Mouse (Mus musculus) urinary bladder, postnatal 36 days (tissue): Measurements from ENCODE around the gene Xiap.

Experiments used
- DNase-seq, 2 experiments: peaks; one replicate each; pipeline ENCODE4 v3.0.0; 2022; ENCODE audit warnings: low spot score in 2 of 2, mixed read lengths in 1 of 2

The Xiap gene

DNA sequence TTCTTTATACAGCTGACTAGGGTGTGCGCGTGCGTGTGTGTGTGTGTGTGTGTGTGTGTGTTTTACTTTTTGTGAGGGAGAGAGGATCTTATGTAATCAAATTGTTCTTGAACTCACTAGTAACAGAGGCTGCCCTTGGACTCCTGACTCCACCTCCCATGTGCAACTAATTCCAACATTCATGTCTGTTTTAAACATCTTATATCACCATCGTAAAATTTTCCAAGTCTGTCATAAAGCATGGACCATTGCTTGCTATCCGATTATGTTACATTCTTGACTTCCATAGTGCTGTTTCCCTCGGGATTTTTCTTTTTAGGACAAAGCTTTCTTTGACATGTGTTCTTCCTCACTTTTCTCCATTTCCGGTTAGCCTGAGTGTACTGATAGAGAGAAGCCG lies 28.3 kb downstream of the Xiap start:
- no peak for DNase-seq

DNA sequence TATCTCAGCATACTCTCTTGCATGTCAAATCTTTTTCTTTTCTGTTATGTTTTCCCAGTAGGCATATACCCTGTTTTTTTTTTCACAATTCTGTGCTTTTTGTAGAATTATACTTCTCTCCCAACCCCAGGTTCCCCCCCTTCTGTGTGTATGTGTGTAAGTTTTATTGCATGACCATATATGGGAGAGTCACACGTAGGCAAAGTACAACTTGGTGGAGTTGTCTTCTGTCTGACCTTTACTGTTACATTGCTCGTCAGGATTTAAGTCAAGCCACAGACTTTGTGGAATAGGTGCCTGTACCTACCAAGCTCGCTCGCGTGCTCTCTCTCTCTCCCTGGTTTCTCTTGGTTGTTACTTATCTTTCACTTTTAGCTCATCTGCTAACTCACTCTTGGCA lies 28.7 kb downstream of the Xiap start:
- no peak for DNase-seq

DNA sequence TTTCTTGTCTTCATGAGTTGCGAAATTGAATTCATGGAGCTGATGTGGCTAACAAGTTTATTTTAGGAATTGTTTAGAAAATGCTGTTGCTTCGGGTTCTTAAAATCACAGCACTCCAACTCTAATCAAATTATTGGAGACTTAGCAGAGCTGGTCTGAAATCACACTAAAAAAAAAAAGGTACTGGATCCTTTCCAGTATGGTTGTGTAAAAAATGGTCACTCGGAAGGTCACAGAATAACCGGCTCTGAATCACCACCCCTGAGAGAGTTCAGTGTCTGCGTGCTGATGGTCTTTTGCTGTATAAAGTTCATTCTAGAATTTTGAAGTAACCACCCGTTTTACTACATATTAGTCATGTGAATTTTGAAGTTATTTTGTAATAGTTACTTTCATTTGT lies 47.7 kb downstream of the Xiap start:
- no peak for DNase-seq

DNA sequence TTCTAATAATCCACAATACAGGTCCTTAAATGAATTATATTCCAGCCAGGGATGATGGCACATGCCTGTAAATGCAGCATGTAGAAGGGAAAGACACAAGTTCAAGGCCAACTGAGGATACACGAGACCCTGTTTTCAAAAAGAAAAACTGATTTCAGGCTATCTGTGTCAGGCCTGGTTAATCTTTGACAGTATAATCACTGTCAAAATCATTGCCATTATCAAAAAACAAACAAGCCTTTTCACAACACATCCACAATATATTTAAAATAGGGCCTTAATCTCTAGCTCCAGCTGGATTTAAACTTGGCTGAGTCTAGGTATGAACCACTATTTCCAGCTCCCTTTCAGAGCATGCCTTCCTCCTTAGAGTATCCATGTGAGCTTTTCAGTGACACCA lies 51.1 kb downstream of the Xiap start:
- DNase-seq = no peak

DNA sequence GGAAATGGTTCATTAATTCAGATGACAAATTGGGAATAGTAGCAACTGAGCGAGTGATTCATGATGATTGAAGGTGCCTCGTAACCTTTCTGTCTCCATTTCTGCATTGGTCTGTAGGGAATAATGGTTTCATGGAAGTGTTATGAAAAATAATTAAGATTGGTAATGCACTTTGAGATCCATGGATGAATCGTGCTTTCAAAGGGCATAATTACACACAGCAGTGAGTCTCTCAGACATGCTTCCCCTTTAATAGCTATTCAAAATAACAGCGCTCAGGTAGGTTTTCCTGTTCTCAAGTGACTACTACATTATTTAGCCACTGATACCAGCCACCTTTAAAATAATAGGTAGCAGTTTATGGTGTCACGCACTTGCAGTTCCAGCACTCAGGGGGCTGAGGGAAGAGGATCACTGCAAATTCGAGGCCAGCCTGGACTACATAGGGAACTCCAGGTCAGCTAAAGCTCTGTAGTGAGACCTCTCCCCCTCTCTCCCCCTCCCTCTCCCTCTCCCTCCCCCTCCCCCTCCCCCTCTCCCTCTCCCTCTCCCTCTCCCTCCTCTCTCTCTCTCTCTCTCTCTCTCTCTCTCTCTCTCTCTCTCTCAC lies 60.1 kb downstream of the Xiap start:
- no peak for DNase-seq

DNA sequence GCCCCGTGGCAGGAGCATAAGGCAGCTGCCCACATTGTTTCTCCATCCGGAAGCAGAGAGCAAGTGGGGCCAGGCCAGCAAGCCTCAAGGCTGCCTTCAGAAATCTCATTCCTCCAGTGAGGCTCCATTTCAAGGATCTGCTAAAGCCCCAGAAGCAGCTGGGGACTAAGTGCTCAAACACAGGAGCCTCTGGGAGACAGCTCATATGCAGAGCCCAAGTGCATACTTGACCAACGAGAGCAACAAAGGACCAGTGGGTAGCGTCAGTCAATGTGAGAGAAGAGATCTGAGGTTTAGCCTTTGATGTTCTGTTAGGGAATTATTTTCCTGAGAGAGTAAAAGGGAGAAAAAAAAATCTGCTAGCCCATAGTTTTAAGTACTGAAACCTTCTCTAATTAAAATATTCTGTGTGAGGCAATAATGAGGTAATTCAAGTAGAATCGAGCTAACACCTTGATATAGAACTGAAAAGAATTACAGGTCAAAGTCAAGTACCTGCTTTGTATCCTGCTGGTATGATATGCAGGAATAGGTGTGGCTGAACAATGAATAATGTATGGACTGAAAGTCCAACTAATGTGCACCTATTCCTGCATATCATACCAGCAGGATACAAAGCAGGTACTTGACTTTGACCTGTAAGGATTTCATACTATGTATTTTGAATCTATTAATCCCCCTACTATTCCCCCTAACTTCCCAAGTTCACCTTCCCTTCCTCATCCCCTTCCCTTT lies 65.7 kb downstream of the Xiap start:
- DNase-seq = no peak

DNA sequence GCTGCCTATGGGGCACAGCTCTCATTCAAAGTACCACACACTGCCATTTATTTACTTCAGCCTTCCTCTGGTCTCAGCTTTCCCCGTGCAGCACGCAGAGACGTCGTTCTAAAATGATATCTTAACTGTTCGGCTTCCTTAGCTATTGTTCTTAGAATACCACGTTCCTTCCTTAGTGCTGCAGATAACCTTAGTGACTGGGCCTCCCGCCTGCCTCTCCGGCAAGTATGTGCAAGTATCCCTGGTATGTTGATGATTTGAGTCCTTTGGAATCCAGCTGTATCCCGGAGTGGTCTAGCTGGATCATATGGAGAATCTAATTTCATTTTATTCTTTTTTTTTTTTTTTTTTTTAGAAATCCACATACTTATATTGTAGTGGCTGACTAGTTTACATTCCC lies 80.4 kb downstream of the Xiap start:
- DNase-seq = no peak

DNA sequence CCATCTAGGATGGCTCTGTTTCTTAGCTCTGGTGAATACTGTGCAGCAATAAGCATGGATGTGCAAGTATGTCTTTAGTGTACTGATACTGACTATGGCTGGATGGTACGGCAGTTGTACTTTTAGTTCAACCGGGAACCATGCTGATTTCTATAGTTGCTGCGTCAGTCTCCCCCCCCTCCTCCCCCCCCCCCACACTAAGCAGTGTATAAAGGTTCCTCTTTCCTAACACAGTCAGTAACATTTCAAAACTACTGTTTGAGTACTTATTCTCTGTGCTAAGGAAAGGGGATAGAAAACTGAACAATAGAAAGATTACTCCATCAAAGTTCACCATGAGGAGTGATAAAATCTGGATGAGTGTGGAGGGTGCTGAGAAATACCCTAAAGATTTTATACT lies 83.1 kb downstream of the Xiap start:
- no peak for DNase-seq

DNA sequence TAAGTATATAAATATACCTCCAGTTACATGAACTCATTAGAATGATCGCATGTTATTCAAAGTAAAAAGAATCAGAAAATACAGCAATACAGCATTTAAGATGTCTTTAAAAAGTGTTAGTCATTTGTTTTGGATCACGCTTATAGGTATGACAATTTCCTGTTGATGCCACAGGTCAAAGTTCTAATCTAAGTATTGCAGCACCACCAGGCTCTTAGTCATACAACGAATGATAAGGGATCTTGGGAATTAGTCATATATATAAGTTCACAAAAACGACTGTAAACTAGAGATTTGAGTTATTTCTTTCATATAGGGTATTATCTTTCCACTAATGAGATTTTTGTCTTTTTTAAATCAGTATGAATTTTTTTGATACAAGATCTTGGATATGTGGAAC lies 84.5 kb downstream of the Xiap start:
- no peak for DNase-seq

DNA sequence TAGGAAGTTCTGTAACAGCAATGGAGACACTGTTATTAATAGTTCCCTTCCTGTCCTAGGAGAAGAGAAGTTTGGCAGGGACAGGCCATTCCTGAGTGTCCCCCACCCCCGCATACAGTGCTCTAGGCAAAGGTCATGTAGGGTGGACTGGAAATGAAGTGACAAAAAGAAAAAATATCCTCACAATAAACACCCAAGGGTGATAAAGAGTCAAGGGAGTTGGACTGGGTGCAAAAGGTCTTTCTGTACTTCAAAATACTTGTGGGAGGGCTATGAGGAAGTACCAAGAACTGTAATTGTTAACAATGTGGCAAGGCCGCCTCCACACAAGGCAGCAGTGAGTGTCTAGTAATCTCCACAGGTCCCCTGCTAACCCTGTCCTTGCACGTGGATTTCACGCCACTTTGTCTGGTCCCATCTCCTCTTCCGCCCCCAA lies 88.6 kb downstream of the Xiap start:
- peak in 1 of 2 experiments; percentile 9 for DNase-seq

DNA sequence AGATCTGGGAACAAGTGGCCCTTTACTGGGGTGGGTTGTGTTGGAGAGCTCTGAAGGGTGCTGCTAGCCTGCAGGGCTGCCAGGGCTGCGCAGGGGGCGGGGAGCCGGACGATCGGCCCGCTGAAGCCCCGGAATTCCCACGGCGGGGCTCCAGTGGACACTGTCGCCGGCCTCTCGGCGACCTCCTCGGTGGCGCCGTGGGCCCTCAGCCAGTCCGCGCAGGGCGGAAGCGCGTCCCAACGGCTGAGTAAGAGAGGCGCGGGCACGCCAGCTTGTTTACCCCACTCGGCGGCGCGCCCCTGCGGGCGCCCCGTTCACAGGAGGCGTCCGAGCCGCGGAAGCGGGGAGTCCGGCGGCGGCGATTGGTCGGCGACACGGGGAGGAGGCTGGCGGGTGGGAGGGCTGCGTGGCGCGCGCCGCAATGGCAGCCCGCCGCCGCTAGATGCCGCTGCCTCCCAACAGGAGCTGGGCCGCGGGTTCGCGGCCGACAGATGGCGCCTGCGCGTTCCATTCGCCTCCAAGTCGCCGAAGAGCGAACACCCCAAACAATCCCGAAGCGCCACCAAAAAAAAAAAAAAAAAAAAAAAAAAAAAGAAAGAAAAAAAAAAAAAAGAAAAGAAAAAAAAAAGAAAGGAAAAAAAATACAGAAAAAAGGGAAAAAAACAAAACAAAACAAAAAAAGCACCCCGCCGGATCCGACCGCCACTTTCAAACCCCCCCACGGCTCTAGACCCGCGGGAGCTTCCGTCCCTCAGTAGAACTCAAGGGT lies 89.5 kb downstream of the Xiap start, which contains the start of gene Stag2:
Stag2 (plus strand) TSS at position 530 of the 769 bp plus-strand sequence.
- DNase-seq = peak; percentile 71 to 88

DNA sequence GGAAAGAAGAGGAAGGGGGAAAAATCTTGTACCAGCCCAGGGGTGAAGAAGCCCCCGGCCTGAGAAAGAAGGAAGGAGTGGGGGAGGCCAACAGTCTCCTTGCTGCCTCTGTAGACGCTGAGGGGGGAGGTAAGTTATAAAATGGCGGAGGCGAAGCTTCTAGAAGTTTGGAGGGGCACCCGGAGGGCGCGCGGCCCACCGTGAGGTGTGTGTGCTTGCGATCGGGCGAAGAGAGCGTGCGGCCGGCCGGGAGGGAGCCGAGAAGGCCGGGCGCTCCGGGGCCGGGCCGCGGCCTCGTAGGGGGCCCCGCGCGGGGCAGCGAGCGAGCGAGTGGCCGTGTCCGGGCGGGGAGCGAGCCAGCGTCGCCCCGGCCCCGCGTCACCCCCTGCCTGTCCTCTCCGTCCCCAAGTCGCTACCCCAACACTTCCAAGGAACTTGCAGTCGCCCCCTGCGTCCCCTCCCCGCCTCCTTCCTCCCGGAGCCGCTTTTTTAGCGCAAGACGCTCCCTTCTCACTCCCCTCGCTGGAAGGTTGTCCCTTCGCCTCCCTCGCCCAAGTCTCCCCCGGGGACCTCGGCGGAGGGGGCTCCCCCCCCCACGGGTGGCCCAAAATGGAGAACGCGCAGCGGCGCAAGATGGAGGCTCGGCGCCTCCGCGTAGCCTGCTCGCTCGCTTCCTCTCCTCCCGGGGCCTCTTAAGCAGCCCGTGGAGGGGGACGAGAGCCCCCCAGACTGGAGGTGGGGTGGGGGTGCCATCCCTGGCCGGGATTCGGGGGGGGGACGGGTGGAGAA lies 90.3 kb downstream of the Xiap start:
- peak; percentile 6 to 11 for DNase-seq

DNA sequence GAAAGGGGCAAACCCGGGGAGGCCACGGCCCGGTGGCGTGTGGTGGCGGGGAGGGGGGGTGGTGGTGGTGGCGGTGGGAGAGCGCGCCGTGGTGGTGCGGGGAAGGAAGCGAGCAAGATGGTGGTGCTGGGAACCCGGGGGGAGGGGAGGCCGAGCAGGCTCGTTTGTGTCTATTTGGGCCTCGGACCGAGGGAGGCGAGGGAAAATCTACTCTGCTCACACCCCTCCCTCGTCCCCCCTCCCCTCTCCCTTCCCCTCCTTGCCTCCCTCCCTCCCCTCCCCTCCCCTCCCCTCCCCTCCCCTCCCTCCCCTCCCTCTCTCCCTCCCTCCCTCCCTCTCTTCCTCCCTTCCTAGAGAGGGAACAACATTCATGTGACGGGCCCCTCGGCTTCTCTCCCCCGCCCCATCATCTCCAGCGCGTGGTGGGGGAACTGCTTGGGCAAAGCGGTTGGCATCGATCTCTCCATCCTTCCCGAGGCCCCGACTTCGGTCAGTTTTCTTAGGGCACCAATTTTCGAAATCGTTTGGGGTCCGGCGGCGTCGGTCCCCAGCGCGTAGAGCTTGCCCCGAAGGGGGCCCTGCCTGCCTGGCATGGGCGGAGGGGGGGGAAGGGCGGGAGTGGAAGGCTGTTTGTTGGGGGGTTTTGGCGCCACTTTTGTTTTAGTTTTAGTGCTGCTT lies 91.0 kb downstream of the Xiap start:
- DNase-seq = peak; percentile 50 to 60

DNA sequence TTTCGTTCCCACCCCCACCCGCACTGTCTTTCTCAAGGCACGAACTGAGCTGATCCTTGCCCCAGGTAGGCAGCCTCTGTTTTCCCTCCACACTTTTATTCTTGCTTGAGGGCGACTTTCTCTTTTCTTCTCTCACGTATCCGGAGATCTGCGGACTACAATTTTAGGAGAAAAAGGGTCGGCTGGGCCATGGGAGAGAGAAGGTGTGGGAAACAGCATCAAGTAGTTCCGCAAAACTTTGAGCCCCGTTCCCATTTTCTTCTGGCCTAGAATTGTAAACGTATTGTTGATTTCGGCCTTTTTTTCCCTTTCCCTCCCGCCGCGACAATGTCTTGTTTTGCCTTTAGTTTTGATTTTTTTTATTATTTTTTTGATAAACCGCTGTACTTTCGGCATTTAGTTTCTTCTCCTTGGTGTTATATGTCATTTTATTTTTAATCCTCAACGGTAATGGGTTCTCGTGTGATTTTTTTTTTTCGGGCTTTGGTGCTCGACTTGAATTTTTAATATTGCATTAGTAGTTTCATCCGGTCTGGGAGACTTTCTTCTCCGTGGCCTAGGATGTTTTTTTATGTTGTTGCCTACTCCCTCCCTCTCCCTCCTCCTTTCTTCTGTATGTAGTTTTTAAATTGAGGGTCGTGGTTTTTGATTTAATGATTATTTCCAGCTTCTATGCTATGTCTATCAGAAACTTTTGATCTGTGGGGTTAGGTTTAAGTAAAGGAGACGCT lies 91.7 kb downstream of the Xiap start:
- no peak for DNase-seq

DNA sequence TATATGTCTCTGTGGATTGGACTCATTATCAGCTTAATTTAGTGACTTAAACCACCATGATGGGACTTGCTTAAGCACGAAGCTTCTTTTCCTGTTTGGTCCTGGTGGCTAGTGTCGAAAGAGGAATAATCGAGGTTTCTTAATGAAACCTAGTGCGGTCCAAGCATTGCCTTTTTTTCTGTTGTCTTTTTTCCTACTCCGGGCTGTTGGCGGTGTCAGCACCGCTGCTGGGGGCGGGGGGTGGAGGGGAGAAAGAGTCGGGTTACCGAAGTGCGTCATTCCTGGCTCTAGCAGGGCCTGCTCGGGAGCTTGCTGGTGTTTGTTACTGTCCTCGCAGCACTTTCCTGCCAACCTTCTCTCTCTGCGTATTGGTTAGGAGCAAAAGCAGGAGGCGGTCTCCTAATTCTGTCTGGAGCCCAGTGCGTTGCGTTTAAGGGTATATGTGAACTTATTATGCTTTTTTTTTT lies 92.5 kb downstream of the Xiap start:
- DNase-seq = peak; percentile 66 to 83

DNA sequence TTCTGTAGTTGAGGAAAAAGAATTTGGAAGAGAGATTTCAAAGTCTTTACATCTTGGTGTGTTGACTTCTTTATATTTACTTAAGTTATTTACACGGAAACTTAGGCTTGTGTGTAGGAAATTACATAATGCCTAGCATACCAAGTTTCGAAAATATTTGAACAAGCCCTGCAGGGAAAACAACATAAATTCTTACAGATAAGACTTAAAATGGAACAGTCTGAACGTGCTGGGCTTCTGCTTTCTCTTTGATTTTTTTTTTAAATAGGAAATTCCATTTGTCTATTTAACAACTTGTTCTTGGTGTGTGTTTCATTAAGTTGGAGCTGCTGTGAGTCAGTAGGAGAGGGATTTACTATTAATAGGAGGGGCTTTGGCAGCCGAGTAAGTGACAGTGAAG lies 93.6 kb downstream of the Xiap start:
- peak in 1 of 2 experiments; percentile 1 for DNase-seq
